Mouse (Mus musculus): ENCODE data around the gene Gnaq.

The Gnaq gene

GRCm38 (mm10) chr19:16372752-16373486 lies 240.3 kb downstream of the Gnaq start:
- DNase-seq (ENCODE audit: low spot score) = no peak

DNA sequence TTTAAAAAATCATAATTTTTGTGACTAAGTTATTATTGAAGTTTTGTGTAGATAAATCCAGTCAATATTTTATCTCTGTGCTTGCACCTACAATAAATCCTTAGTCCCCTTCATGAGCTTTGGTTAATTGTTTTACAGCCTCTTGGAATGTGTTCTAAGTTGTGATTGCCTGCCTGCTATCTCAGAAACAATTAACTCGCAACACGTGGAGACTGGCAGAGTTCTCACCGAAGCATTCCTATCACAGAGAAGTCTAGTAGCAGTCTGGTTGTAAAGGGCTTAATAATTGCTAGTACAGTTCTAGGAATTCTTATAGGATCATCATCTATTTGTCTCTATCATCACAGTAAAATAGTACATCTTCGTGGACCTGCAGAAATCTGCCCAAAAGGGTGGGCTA lies 243.2 kb downstream of the Gnaq start:
- no peak for DNase-seq (ENCODE audit: low spot score)

DNA sequence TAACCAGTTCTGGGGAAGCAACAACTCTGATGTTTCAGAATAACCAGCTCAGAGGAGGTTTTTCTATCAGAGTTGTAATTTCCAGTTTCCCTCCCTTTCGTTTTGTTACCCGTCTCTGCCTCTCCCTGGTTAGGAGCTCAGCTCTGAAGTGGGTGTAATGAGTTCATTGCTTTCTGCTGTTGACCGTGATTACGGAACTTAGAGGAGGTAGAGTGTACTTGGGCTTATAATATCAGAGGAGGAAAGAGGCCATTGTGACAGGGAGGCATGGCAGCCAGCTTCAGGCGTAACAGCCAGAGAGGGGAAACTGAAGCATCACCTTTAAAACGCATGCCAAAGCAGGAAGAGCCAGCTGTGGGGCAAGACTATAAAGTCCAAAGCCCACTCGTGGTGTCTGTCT lies 245.9 kb downstream of the Gnaq start:
- no peak for DNase-seq (ENCODE audit: low spot score)

- no peak for DNase-seq (ENCODE audit: low spot score)
These were observed 247.1 kb downstream of the Gnaq start for GRCm38 (mm10) chr19:16379687-16380086.

DNA sequence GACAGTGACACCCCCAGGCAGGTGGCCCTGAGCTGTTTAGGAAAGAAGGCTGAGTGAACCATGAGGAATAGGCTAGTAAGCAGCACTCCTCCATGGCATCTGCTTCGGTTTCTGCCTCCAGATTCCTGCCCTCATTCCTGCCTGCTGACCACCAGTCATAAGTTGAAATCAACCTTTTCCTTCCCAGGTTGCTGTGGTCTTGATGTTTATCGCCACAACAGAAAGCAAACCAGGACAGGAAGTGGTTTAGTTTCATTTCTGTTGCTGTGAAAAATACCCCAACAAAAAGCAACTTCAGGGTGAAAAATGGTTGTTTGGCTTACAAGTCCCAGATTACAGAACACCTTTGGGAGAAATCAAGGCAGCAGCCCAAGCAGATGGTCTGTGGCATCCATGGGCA lies 249.8 kb downstream of the Gnaq start:
- DNase-seq (ENCODE audit: low spot score) = no peak

DNA sequence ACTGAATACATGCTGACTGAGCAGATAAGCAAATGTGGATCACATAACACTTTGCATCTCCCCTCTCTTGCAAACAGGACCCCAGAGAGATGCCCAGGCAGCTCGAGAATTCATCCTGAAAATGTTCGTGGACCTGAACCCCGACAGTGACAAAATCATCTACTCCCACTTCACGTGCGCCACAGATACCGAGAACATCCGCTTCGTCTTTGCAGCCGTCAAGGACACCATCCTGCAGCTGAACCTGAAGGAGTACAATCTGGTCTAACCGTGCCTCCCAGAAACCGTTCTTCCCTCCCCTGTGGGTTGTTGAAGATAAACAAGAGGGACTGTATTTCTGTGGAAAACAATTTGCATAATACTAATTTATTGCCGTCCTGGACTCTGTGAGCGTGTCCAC lies 250.5 kb downstream of the Gnaq start:
- DNase-seq (ENCODE audit: low spot score) = no peak

GRCm38 (mm10) chr19:16384094-16384493 lies 251.5 kb downstream of the Gnaq start:
- no peak for DNase-seq (ENCODE audit: low spot score)

GRCm38 (mm10) chr19:16384957-16385356 lies 252.3 kb downstream of the Gnaq start:
- no peak for DNase-seq (ENCODE audit: low spot score)

DNA sequence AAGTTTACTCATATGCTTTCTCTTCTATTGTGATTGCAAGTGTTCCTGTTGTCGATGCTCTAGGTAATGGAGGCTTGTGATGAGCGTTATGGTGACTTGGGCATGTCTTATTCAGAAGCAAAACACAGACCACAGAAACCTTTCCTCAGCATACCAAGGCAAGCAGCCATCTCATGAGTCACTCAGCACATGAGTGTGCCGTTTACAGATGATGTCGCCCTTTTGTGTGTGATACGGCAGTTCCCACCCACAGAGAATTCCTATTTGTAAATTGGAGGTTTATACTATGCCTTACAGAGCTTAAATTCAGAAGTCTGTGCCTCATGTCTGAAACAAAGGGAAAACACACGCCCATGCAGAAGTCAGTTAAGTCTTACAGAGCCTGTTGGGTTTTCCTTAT lies 253.9 kb downstream of the Gnaq start:
- DNase-seq (ENCODE audit: low spot score) = peak; percentile 42

DNA sequence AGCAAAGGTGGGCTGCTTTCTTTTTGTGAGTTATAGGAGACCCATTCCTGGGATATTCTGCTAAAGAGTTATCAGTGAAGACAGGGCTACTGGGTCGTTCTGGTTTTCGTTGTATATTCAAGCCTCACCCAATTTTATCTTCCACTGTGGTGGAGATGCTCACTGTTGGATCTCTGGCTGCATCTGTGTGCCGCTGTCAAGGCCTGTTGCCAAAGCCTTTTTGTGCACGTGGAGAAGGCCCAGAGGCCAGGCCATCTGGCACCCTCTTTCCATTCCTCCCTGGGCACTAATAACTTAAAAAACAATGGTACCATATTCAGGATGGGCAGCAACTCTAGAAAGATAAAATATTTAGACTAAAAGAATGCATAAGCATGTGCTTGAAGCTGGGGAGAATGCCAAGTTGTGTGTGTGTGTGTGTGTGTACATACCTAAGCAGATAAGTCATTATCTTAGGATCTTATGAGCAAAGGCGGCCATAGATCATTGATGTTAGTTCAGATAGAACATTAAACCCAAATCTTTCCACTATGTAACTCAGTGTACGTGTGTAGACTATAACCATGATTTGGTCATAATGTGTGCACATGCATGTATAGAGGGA lies 257.7 kb downstream of the Gnaq start:
- no peak for DNase-seq (ENCODE audit: low spot score)

- no peak for DNase-seq (ENCODE audit: low spot score)
These were observed 261.8 kb downstream of the Gnaq start for GRCm38 (mm10) chr19:16394381-16394780.

DNA sequence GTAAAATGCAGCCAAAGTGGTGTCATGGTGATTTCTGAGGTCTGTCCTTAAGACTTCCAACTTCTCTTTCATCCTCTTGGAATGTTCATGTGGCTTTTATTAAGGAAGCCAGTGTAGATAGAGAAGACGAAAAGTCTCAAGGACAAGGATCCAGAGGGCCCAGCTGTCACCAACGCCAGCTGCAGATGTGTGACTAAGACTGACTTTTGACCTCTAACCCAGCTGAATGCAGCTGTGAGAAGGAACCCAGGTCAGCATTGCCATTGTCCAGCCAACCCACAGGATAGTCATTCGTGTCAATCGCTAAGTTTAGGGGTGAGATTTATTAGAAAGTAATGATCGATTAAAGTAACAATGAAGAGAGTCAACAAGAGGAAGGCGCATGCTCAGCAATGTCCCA lies 270.5 kb downstream of the Gnaq start:
- DNase-seq (ENCODE audit: low spot score) = no peak

DNA sequence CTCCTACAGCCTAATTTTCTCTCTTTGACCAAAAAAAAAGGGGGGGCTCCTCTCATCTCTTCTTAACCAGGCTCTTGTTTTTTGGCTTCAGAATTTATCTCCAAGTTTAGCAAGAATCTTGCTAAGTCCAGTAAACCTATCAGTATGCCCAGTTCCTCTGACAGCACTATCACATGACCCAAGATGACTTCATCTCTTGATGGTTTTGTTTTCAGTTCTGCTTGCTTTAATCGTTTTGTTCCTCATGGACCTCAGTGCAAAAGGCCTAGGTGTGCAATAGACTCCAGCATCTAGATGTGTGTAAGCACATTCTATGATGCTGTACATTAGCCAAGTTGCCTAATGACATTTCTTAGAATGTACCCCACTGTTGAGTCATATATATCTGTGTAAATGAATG lies 275.1 kb downstream of the Gnaq start:
- DNase-seq (ENCODE audit: low spot score) = no peak

- DNase-seq (ENCODE audit: low spot score) = no peak
These were observed 278.7 kb downstream of the Gnaq start for GRCm38 (mm10) chr19:16411302-16411701.

- DNase-seq (ENCODE audit: low spot score) = no peak
These were observed 285.5 kb downstream of the Gnaq start for GRCm38 (mm10) chr19:16418086-16418663.

- no peak for DNase-seq (ENCODE audit: low spot score)
These were observed 293.0 kb downstream of the Gnaq start for GRCm38 (mm10) chr19:16425596-16425995.

- DNase-seq (ENCODE audit: low spot score) = no peak
These were observed 298.7 kb downstream of the Gnaq start for GRCm38 (mm10) chr19:16431368-16431767.

- DNase-seq (ENCODE audit: low spot score) = no peak
These were observed 302.2 kb downstream of the Gnaq start for GRCm38 (mm10) chr19:16434879-16435278.

- no peak for DNase-seq (ENCODE audit: low spot score)
These were observed 303.1 kb downstream of the Gnaq start, which contains the start of gene Gna14 for GRCm38 (mm10) chr19:16435531-16436231. Gna14 (plus strand) TSS chr19:16435762.

- no peak for DNase-seq (ENCODE audit: low spot score)
These were observed 303.9 kb downstream of the Gnaq start for GRCm38 (mm10) chr19:16436335-16437169.
